Mouse (Mus musculus) heart, postnatal 0 days (tissue): ENCODE measurements at regions not wholly inside any gene's neighbourhood (a gene's known extent, or its start where the extent isn't known, plus 50 kb on each side); places are given as distances from the start of the nearest gene placed in this dataset.

Source experiments
- ATAC-seq: fragments of 200-750 bp; cut with Nextera tagmentation; 2 replicates; pipeline ENCODE4 v1.8.0; 2017; ENCODE audit warnings: low read depth, moderate number of reproducible peaks, moderate library complexity; ENCODE audit not compliant: insufficient read depth
- DNase-seq: peaks from one replicate; pipeline ENCODE4 v3.0.0-alpha.2; 2016; ENCODE audit warnings: low spot score
- H3K27ac ChIP-seq: fragments of 300-500 bp; sonication (generic); 2 replicates; pipeline ENCODE4 v1.5.1; 2014; ENCODE audit warnings: low read depth, mild to moderate bottlenecking
- H3K27me3 ChIP-seq: fragments of 300-500 bp; sonication (generic); 2 replicates; pipeline ENCODE4 v1.6.1; 2014; ENCODE audit warnings: low read length, mixed read lengths; ENCODE audit not compliant: control insufficient read depth, insufficient read depth
- H3K36me3 ChIP-seq: fragments of 300-500 bp; sonication (generic); replicated peaks from 2 replicates; pipeline ENCODE4 v1.6.1; 2014; ENCODE audit warnings: low read length, mixed read lengths; ENCODE audit not compliant: control insufficient read depth, insufficient read depth
- H3K4me1 ChIP-seq: fragments of 300-500 bp; sonication (generic); 2 replicates; pipeline ENCODE4 v1.6.1; 2014; ENCODE audit warnings: antibody characterized with exemption; ENCODE audit not compliant: control insufficient read depth, insufficient read depth
- H3K4me2 ChIP-seq: fragments of 300-500 bp; sonication (generic); 2 replicates; pipeline ENCODE4 v1.6.1; 2014; ENCODE audit warnings: low read depth, mild to moderate bottlenecking, low read length, moderate library complexity
- H3K4me3 ChIP-seq: fragments of 300-500 bp; sonication (generic); 2 replicates; pipeline ENCODE4 v1.5.1; 2014; ENCODE audit warnings: low read depth, low read length
- H3K9ac ChIP-seq: fragments of 300-500 bp; sonication (generic); replicated peaks from 2 replicates; pipeline ENCODE4 v1.6.1; 2014; ENCODE audit warnings: low read depth, low read length, mixed read lengths
- H3K9me3 ChIP-seq: fragments of 300-500 bp; sonication (generic); replicated peaks from 2 replicates; pipeline ENCODE4 v1.6.1; 2016; ENCODE audit warnings: low read length; ENCODE audit not compliant: control insufficient read depth
- CTCF ChIP-seq: IDR thresholded peaks from 2 replicates; pipeline ENCODE4 v1.5.1; 2016; ENCODE audit warnings: antibody characterized with exemption, control low read depth, low read depth
- EP300 ChIP-seq: IDR thresholded peaks from 2 replicates; pipeline ENCODE4 v1.6.1; 2016; ENCODE audit warnings: antibody characterized with exemption, low read depth
- WGBS: fragments of 180-500 bp; shearing (Covaris S2); extraction: QIAGEN DNeasy Blood & Tissue Kit; methylation state at CpG from one replicate; pipeline ENCODE4 v1.1.7; 2014; 5-methylcytosine and 5-hydroxymethylcytosine counted together

- no peaks in the 10 kb centered on the region for H3K27me3 ChIP-seq
- no peaks in the 10 kb centered on the region for H3K4me1 ChIP-seq
- no peak overlapping the region for H3K27ac ChIP-seq
- no peaks in the 10 kb centered on the region for H3K9me3 ChIP-seq
- DNase-seq: no peak
- no peak overlapping the region for H3K9ac ChIP-seq
- no peaks in the 10 kb centered on the region for H3K36me3 ChIP-seq
- no peak overlapping the region for H3K4me3 ChIP-seq
- no peak for ATAC-seq
- TF ChIP-seq EP300 (no peak), CTCF (no peak)
- WGBS: 79% methylated on average over 3 of the region's 3 CpGs
- H3K4me2 ChIP-seq: no peak overlapping the region
Observed at GRCm38 (mm10) chr10:45855514-45855913, 277.9 kb downstream of the Hace1 start.

GRCm38 (mm10) chr10:45859137-45859536, 281.5 kb downstream of the Hace1 start:
- WGBS: 65% methylated on average over 3 of the region's 3 CpGs
- DNase-seq: no peak
- no peak overlapping the region for H3K4me3 ChIP-seq
- no peak for ATAC-seq
- H3K9me3 ChIP-seq: no peaks in the 10 kb centered on the region
- no peaks in the 10 kb centered on the region for H3K4me1 ChIP-seq
- H3K4me2 ChIP-seq: no peak overlapping the region
- no peak overlapping the region for H3K27ac ChIP-seq
- H3K9ac ChIP-seq: no peak overlapping the region
- H3K27me3 ChIP-seq: no peaks in the 10 kb centered on the region
- TF ChIP-seq EP300: no peak
- no peak for TF ChIP-seq CTCF
- no peaks in the 10 kb centered on the region for H3K36me3 ChIP-seq

DNA sequence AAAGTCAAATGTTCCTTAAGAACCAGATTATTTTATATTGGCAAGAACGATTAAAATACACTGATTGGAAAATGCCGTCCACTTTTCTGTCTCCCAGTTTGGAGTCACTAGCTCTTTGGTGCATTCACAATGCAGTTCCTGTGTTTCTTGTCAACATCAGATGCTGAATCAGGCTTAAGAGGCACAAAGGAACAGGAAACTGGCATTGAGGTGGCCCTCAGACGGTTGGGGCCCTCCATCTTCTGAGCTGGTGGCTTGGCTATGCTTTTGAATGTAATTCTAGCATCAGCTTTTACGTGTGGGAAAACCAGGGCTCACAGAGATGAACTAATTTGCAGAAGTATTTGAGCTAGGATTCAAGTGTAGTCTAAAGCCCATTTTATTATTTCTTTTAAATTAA, 282.3 kb downstream of the Hace1 start:
- H3K27ac ChIP-seq: no peak overlapping the region
- H3K9ac ChIP-seq: no peak overlapping the region
- no peaks in the 10 kb centered on the region for H3K27me3 ChIP-seq
- H3K4me3 ChIP-seq: no peak overlapping the region
- DNase-seq (no peak), ATAC-seq (no peak)
- H3K9me3 ChIP-seq: no peaks in the 10 kb centered on the region
- 67% methylated on average over 4 of the region's 4 CpGs for WGBS
- H3K36me3 ChIP-seq: no peaks in the 10 kb centered on the region
- TF ChIP-seq EP300 (no peak), CTCF (no peak)
- H3K4me1 ChIP-seq: no peaks in the 10 kb centered on the region
- no peak overlapping the region for H3K4me2 ChIP-seq

DNA sequence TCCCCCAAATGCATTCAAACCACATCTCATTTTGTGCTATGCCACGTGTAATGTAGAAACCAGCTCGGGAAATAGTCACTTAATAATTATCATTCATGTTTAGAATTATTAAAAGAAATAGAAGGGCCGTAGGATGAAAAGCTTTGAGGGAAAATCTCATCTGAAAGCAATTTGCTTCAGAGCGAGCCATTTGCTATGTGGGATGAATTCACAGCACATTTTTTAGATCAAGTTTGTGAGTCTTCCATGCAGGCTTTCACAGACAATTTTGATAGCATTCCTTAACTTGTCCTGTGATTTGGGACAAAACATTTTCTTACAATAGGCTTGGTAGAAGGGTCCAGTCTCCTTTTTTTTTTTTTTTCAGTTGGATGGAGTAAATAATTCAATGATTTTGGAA, 283.1 kb downstream of the Hace1 start:
- Histone ChIP-seq H3K27me3 (no peaks in the 10 kb centered on the region), H3K4me3 (no peak overlapping the region), H3K9me3 (no peaks in the 10 kb centered on the region), H3K36me3 (no peaks in the 10 kb centered on the region), H3K4me2 (no peak overlapping the region), H3K9ac (no peak overlapping the region), H3K4me1 (0 out of 2 replicates have a peak, but pooled peaks cover under 1% of the 10 kb centered on the region), H3K27ac (no peak overlapping the region)
- TF ChIP-seq CTCF (no peak), EP300 (no peak)
- WGBS: 67% methylated on average over 4 of the region's 4 CpGs
- ATAC-seq: no peak
- DNase-seq: no peak

DNA sequence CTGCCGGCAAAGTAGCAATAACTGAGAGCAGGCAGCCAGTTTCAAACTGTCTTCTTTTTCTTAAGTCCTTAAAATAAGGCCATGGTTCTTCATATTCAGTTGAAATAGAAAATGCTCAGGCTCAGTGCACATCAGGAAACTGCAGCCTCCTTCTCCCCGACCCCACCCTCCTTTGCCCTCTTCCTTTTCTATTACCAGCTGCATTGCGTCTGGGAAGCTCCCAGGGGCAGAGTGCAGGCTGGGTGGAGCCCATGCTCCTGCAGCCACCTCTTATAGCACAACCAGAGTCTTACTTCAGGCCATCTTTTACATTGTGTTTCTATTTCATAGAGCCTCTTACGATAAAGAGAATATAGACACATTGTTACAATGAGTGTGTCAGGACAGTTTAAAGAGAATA, 288.2 kb downstream of the Hace1 start:
- Histone ChIP-seq H3K9me3 (no peaks in the 10 kb centered on the region), H3K27ac (no peak overlapping the region), H3K36me3 (no peaks in the 10 kb centered on the region), H3K9ac (no peak overlapping the region), H3K4me3 (no peak overlapping the region), H3K27me3 (no peaks in the 10 kb centered on the region), H3K4me1 (peaks cover 9% of the 10 kb centered on the region; the same call in 1 of the 2 replicates), H3K4me2 (no peak overlapping the region)
- no peak for ATAC-seq
- TF ChIP-seq CTCF: no peak
- no peak for TF ChIP-seq EP300
- no peak for DNase-seq
- WGBS: 54% methylated on average over 4 of the region's 4 CpGs

GRCm38 (mm10) chr10:45866860-45867259, 289.2 kb downstream of the Hace1 start:
- no peak for DNase-seq
- no peak for ATAC-seq
- TF ChIP-seq CTCF: no peak
- no peak for TF ChIP-seq EP300
- peaks cover 12% of the 10 kb centered on the region; the same call in 1 of the 2 replicates for H3K4me1 ChIP-seq
- H3K9ac ChIP-seq: no peak overlapping the region
- no peak overlapping the region for H3K4me2 ChIP-seq
- H3K36me3 ChIP-seq: no peaks in the 10 kb centered on the region
- no peak overlapping the region for H3K27ac ChIP-seq
- no peaks in the 10 kb centered on the region for H3K9me3 ChIP-seq
- H3K27me3 ChIP-seq: no peaks in the 10 kb centered on the region
- no peak overlapping the region for H3K4me3 ChIP-seq
- WGBS: 52% methylated on average over 3 of the region's 3 CpGs
